Mouse (Mus musculus) olfactory bulb, adult 2 months (tissue): ENCODE measurements around the gene Ldlrap1.

Experiments
- CTCF ChIP-seq: fragments of 200-500 bp; IDR thresholded peaks from 2 replicates; pipeline ENCODE4 v1.5.1; 2012; ENCODE audit warnings: low read depth, mild to moderate bottlenecking, low read length, moderate library complexity; ENCODE audit not compliant: insufficient read depth
- POLR2A ChIP-seq: fragments of 200-500 bp; IDR thresholded peaks from 2 replicates; pipeline ENCODE4 v1.6.1; 2012; ENCODE audit warnings: mild to moderate bottlenecking, low read depth, low read length, moderate library complexity; ENCODE audit not compliant: insufficient read depth

- no peak for TF ChIP-seq CTCF
- TF ChIP-seq POLR2A, result no peak
These were observed 3.5 kb downstream of the Ldlrap1 start for GRCm38 (mm10) chr4:134764333-134764732.
